Mouse (Mus musculus): ENCODE results near the gene Erbb2.

GRCm38 (mm10) chr11:98418273-98418672 lies 6.0 kb downstream of the Erbb2 start:
- TF ChIP-seq CTCF (IDR thresholded peaks at IDR 0.05; ENCODE audit: extremely low read depth, insufficient read depth, low read length) (no peak), POLR2A (IDR thresholded peaks at IDR 0.05; ENCODE audit: extremely low read depth, insufficient read depth, low read length) (no peak)
